ENCODE assay signal across 19 mouse cellular contexts in the genomic region with DNA sequence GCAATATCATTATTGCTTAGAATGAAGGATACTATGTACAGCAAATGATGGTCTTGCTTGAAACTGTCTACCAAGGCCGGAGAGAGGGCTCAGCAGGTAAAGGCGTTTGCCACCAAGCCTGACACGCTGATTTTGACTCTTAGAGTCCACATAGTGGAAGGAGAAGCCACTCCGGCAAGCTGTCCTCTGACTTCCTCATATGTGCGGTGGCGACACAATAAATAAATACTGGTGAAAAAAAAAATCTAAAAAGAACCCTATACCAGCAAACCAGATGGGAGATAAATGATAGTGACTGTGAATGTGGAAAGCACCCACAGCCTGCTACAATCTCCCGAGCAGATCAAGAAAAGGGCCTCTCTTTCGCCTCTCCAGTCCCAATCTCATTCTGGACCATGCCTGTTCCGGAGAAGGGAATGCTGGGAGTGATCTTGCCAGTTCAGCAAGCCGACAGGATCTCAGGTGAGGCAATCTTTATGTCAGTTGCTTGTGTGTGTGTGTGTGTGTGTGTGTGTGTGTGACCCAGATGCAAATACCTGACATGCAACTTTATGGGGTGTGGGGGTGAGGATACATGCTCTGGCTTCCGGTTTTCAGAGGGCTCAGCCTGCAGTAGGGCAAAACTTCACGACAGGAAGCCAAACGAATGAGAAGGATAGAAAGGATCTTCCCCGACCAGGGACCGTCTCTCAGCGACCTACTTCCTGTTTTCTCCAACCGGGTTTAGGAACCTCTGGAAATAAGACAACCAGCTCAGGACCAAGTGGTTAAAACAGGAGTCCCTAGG. TPM values are rescaled to one million over a fixed set of nuclear protein-coding genes. Genes with fewer than 3 reads are reported as not detected.
A peak's percentile ranks its signal among the peaks of the same experiment; 100 is the strongest.
DNase-seq lines count a peak whose midpoint lies in the region; ATAC-seq lines count a peak whose summit lies in the region.
"Had no signal": no experiment of that assay in that cellular context is flagged by ENCODE, and none has a peak within 500 bp of the region (broad histone marks: within the 10 kb centered on the region; RNA-seq: fewer than 3 reads in every experiment).

No protein-coding gene starts in this region.

- H3K79me2 ChIP-seq in macrophage (ENCODE audit: inconsistent target): no peaks in the 10 kb centered on the region

- no peak overlapping the region for H3K4me3 ChIP-seq in liver, embryonic 15.5 days (replicated peaks)
- H3K4me3 ChIP-seq in liver, embryonic 11.5 days (ENCODE audit: low read depth, low read length): no peak overlapping the region
- H3K4me3 ChIP-seq in macrophage (ENCODE audit: inconsistent target): no peak overlapping the region
- H3K4me3 ChIP-seq: forebrain, embryonic 10.5 days; limb, embryonic 10.5 days had no signal

- no peak for DNase-seq in liver, embryonic 11.5 days (ENCODE audit: low spot score)
- DNase-seq in MEL-GATA-1-ER (ENCODE audit: extremely low read depth, low read depth): peak; percentile 78
- DNase-seq in thymus, postnatal 10 days (ENCODE audit: low spot score in 2 of 2): peak; percentile 32 to 51
- no peak for DNase-seq in gastrocnemius, postnatal 14 days
- DNase-seq in cerebellum, postnatal 4 days (ENCODE audit: low spot score in 2 of 2): no peak
- DNase-seq in frontal cortex, adult 2 months (ENCODE audit: extremely low spot score in 1 of 2, low spot score in 1 of 2): no peak
- DNase-seq: cerebellum, adult 8-10 months; kidney, adult 2 months; right cerebral cortex, postnatal 4 days had no signal

- no peak overlapping the region for H3K27ac ChIP-seq in liver, embryonic 15.5 days (replicated peaks)
- H3K27ac ChIP-seq in liver, embryonic 11.5 days (ENCODE audit: low read depth, low read length): no peak overlapping the region
- H3K27ac ChIP-seq in macrophage: peak overlapping the region; percentile 17; the same call in 1 of the 2 replicates
- H3K27ac ChIP-seq: forebrain, embryonic 10.5 days; limb, embryonic 10.5 days had no signal

- peaks cover 9% of the 10 kb centered on the region; the same call in 1 of the 2 replicates for H3K4me1 ChIP-seq in liver, embryonic 15.5 days (replicated peaks)
- H3K4me1 ChIP-seq in liver, embryonic 11.5 days (replicated peaks; ENCODE audit: control insufficient read depth, insufficient read depth, low read length): no peaks in the 10 kb centered on the region
- H3K4me1 ChIP-seq: limb, embryonic 10.5 days had no signal

- intact Hi-C loops in gastrocnemius, postnatal 14 days (cut with DNase I; ENCODE audit: low total_unique reads): loop anchor here (5.0 kb wide), 1 partner anchor 64 kb away; no protein-coding TSS in a partner anchor

- H3K4me2 ChIP-seq in liver, embryonic 15.5 days: peak overlapping the region; percentile 34
- no peak overlapping the region for H3K4me2 ChIP-seq in liver, embryonic 11.5 days

- no peak overlapping the region for H3K9ac ChIP-seq in liver, embryonic 15.5 days
- H3K9ac ChIP-seq in liver, embryonic 11.5 days (ENCODE audit: low read depth, low read length): no peak overlapping the region

- H3K36me3 ChIP-seq in liver, embryonic 15.5 days (replicated peaks): no peaks in the 10 kb centered on the region
- no peaks in the 10 kb centered on the region for H3K36me3 ChIP-seq in liver, embryonic 11.5 days (ENCODE audit: control insufficient read depth, insufficient read depth, low read length)
- H3K36me3 ChIP-seq in macrophage (ENCODE audit: inconsistent target): no peaks in the 10 kb centered on the region
- H3K36me3 ChIP-seq: forebrain, embryonic 10.5 days; limb, embryonic 10.5 days had no signal

- no peaks in the 10 kb centered on the region for H3K9me3 ChIP-seq in liver, embryonic 15.5 days (replicated peaks)
- no peaks in the 10 kb centered on the region for H3K9me3 ChIP-seq in liver, embryonic 11.5 days (ENCODE audit: control insufficient read depth, low read length)
- H3K9me3 ChIP-seq: limb, embryonic 10.5 days had no signal

- H3K27me3 ChIP-seq in liver, embryonic 15.5 days: no peaks in the 10 kb centered on the region
- H3K27me3 ChIP-seq in liver, embryonic 11.5 days (replicated peaks; ENCODE audit: control insufficient read depth, insufficient read depth, low read length): no peaks in the 10 kb centered on the region

- no peak for ATAC-seq in liver, embryonic 15.5 days (ENCODE audit: insufficient read depth)
- ATAC-seq in liver, embryonic 11.5 days (replicated peaks; ENCODE audit: low FRiP score): no peak
- ATAC-seq: lung, postnatal 0 days had no signal

- 22% methylated on average over 17 of the region's 17 CpGs for WGBS in liver, embryonic 15.5 days (ENCODE audit: insufficient replicate concordance)
- WGBS in liver, embryonic 11.5 days: 45% methylated on average over 17 of the region's 17 CpGs
- WGBS in macrophage (ENCODE audit: missing documents): 10% methylated on average over 17 of the region's 17 CpGs

RNA-seq across cellular contexts. Expression of gene Tex101, which starts 15.2 kb away (rescaled TPM):
- polyA plus RNA-seq in liver, embryonic 15.5 days (2015; fragmentation: Nextera tagmentation; extraction: Ambion mirVana): 0.08 TPM in 1 of 2 replicates, not detected in the other
- not detected in 2 replicates for polyA plus RNA-seq in liver, embryonic 11.5 days (2014; fragmentation: Nextera tagmentation; extraction: Ambion mirVana)
- not detected for total RNA-seq in macrophage (2018; cell fraction: chromatin; rRNA removed)
- not detected for total RNA-seq in macrophage (2018; cell fraction: cytosol; rRNA removed)
- total RNA-seq in macrophage (2018; cell fraction: nucleus; rRNA removed): not detected
- polyA plus RNA-seq in macrophage (2018): not detected in 3 replicates
- total RNA-seq in gastrocnemius, postnatal 14 days (2021): not detected
- not detected in 2 replicates for polyA plus RNA-seq in frontal cortex, adult 2 months (2012; rRNA removed)
- total RNA-seq: adrenal gland, postnatal 4 days; layer of hippocampus, adult 8-10 months had no signal
- polyA plus RNA-seq: embryonic facial prominence, embryonic 11.5 days; forebrain, embryonic 10.5 days; gonadal fat pad, adult 2 months; hindbrain, embryonic 11.5 days; kidney, adult 2 months; limb, embryonic 10.5 days; lung, postnatal 0 days had no signal

RNA-seq across cellular contexts. Expression of gene Lypd3, which starts 25.0 kb away (rescaled TPM):
- polyA plus RNA-seq in liver, embryonic 15.5 days (2015; fragmentation: Nextera tagmentation; extraction: Ambion mirVana): not detected in 2 replicates
- polyA plus RNA-seq in liver, embryonic 11.5 days (2014; fragmentation: Nextera tagmentation; extraction: Ambion mirVana): 0.10 TPM in 1 of 2 replicates, not detected in the other
- not detected for total RNA-seq in macrophage (2018; cell fraction: chromatin; rRNA removed)
- total RNA-seq in macrophage (2018; cell fraction: cytosol; rRNA removed): not detected
- not detected for total RNA-seq in macrophage (2018; cell fraction: nucleus; rRNA removed)
- polyA plus RNA-seq in macrophage (2018): not detected in 3 replicates
- total RNA-seq in gastrocnemius, postnatal 14 days (2021): not detected
- not detected in 2 replicates for polyA plus RNA-seq in frontal cortex, adult 2 months (2012; rRNA removed)
- polyA plus RNA-seq: lung, postnatal 0 days had no signal

RNA-seq across cellular contexts. Expression of gene BC049730, which starts 47.7 kb away (rescaled TPM):
- polyA plus RNA-seq in liver, embryonic 15.5 days (2015; fragmentation: Nextera tagmentation; extraction: Ambion mirVana): not detected in 2 replicates
- polyA plus RNA-seq in liver, embryonic 11.5 days (2014; fragmentation: Nextera tagmentation; extraction: Ambion mirVana): not detected in 2 replicates
- total RNA-seq in macrophage (2018; cell fraction: chromatin; rRNA removed): not detected
- not detected for total RNA-seq in macrophage (2018; cell fraction: cytosol; rRNA removed)
- not detected for total RNA-seq in macrophage (2018; cell fraction: nucleus; rRNA removed)
- polyA plus RNA-seq in macrophage (2018): not detected in 3 replicates
- not detected for total RNA-seq in gastrocnemius, postnatal 14 days (2021)
- polyA plus RNA-seq in frontal cortex, adult 2 months (2012; rRNA removed): not detected in 2 replicates
- total RNA-seq: adrenal gland, postnatal 4 days; layer of hippocampus, adult 8-10 months had no signal
- polyA plus RNA-seq: embryonic facial prominence, embryonic 11.5 days; forebrain, embryonic 10.5 days; hindbrain, embryonic 11.5 days; kidney, adult 2 months; limb, embryonic 10.5 days; lung, postnatal 0 days had no signal

RNA-seq across cellular contexts. Expression of gene Phldb3, which starts 50.7 kb away (rescaled TPM):
- polyA plus RNA-seq in liver, embryonic 15.5 days (2015; fragmentation: Nextera tagmentation; extraction: Ambion mirVana): 0.10 and 0.12 TPM in 2 replicates
- 0.13 and 0.14 TPM in 2 replicates for polyA plus RNA-seq in liver, embryonic 11.5 days (2014; fragmentation: Nextera tagmentation; extraction: Ambion mirVana)
- total RNA-seq in macrophage (2018; cell fraction: chromatin; rRNA removed): 10 to 100 TPM in 2 of 26 experiments, 1 to 10 TPM in 24; 1.0 to 12.9 (median 5.0) TPM
- 1 to 10 TPM; 2.1 to 6.8 (median 4.8) TPM for total RNA-seq in macrophage (2018; cell fraction: cytosol; rRNA removed)
- total RNA-seq in macrophage (2018; cell fraction: nucleus; rRNA removed): 1 to 10 TPM; 1.2 to 7.6 (median 3.1) TPM
- polyA plus RNA-seq in macrophage (2018): 3.0 to 4.3 TPM (median 4.0 TPM) in 3 replicates
- total RNA-seq in gastrocnemius, postnatal 14 days (2021): under 1 TPM; 0.59 to 0.66 TPM
- 0.08 and 0.12 TPM in 2 replicates for polyA plus RNA-seq in frontal cortex, adult 2 months (2012; rRNA removed)
- polyA plus RNA-seq: forebrain, embryonic 10.5 days had no signal

Comparison
In these comparisons a context has a peak if more than half of its experiments do, and no peak if none do; other contexts are left out.
1. DNase-seq: peak in MEL-GATA-1-ER (single experiment) and thymus, postnatal 10 days (2 of 2); none in liver, embryonic 11.5 days (single experiment), gastrocnemius, postnatal 14 days (single experiment), cerebellum, postnatal 4 days (0 of 2) and frontal cortex, adult 2 months (0 of 2).